In the genomic region with DNA sequence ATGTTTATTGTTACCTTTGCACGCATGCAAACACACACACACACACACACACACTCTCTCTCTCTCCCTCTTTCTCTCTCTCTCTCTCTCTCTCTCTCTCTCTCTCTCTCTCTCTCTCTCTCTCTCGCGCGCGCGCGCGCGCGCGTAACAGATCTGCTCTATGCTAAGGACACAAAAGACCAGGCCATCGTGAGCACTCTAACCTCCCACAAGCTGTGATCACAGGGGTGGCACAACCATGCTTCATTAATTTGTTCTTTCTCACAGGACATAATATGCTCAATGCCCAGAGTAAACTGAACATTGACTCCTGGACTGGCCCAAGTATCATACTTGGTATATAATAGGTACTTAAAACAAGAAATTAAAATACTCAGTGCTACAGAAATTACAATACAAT, we compare ENCODE assay signal across 9 mouse cellular contexts. TPM values are rescaled to one million over a fixed set of nuclear protein-coding genes. Genes with fewer than 3 reads are reported as not detected.
A peak's percentile ranks its signal among the peaks of the same experiment; 100 is the strongest.
DNase-seq lines count a peak whose midpoint lies in the region; ATAC-seq and TF ChIP-seq lines count a peak whose summit lies in the region.
"Had no signal": no experiment of that assay in that cellular context is flagged by ENCODE, and none has a peak within 500 bp of the region (broad histone marks: within the 10 kb centered on the region; RNA-seq: fewer than 3 reads in every experiment).

No protein-coding gene starts in this region.

- H3K27me3 ChIP-seq in erythroblast, embryonic 14.5 days (ENCODE audit: control insufficient read depth), result no peaks in the 10 kb centered on the region
- no peaks in the 10 kb centered on the region for H3K27me3 ChIP-seq in forebrain, postnatal 0 days (ENCODE audit: insufficient read depth, low read length)
- H3K27me3 ChIP-seq in midbrain, embryonic 16.5 days (ENCODE audit: control insufficient read depth, insufficient read depth, low read depth, low read length), result no peaks in the 10 kb centered on the region

- peaks cover 48% of the 10 kb centered on the region for H3K36me3 ChIP-seq in erythroblast, embryonic 14.5 days (ENCODE audit: control insufficient read depth)
- peaks cover 21% of the 10 kb centered on the region for H3K36me3 ChIP-seq in forebrain, postnatal 0 days (ENCODE audit: insufficient read depth)
- peaks cover 7% of the 10 kb centered on the region for H3K36me3 ChIP-seq in midbrain, embryonic 16.5 days (ENCODE audit: control insufficient read depth, insufficient read depth, low read length)

- 0 out of 2 replicates have a peak overlapping the region, but pooled peaks have one; percentile 8 for H3K4me2 ChIP-seq in forebrain, postnatal 0 days (ENCODE audit: low read depth)
- peak overlapping the region; percentile 7; the same call in 1 of the 2 replicates for H3K4me2 ChIP-seq in midbrain, embryonic 16.5 days (ENCODE audit: low read length)

- 11% methylated on average over 11 of the region's 12 CpGs for WGBS in forebrain, postnatal 0 days
- WGBS in midbrain, embryonic 16.5 days, result 12% methylated on average over 11 of the region's 12 CpGs

- peak overlapping the region; percentile 24 for H3K4me3 ChIP-seq in erythroblast, embryonic 14.5 days (replicated peaks)
- H3K4me3 ChIP-seq in layer of hippocampus, adult 2 months, result peak overlapping the region; percentile 70
- H3K4me3 ChIP-seq in forebrain, postnatal 0 days (ENCODE audit: low read depth, low read length), result no peak overlapping the region
- no peak overlapping the region for H3K4me3 ChIP-seq in midbrain, embryonic 16.5 days (ENCODE audit: low read depth, low read length)

- no peak for TF ChIP-seq CTCF in layer of hippocampus, adult 2 months (conservative IDR thresholded peaks at IDR 0.05)
- no peak for TF ChIP-seq CTCF in forebrain, postnatal 0 days (IDR thresholded peaks at IDR 0.05; ENCODE audit: low read depth)

- H3K9me3 ChIP-seq in erythroblast, embryonic 14.5 days (ENCODE audit: control insufficient read depth, low read length), result no peaks in the 10 kb centered on the region
- no peaks in the 10 kb centered on the region for H3K9me3 ChIP-seq in forebrain, postnatal 0 days (ENCODE audit: low read length)
- H3K9me3 ChIP-seq in midbrain, embryonic 16.5 days (replicated peaks; ENCODE audit: control insufficient read depth, low read length, poor library complexity, severe bottlenecking), result no peaks in the 10 kb centered on the region

- no peak for DNase-seq in layer of hippocampus, adult 2 months (ENCODE audit: low spot score in 2 of 2)
- DNase-seq in layer of hippocampus, adult 9-11 months, result no peak
- no peak for DNase-seq in forebrain, postnatal 0 days
- DNase-seq in left cerebral cortex, postnatal 10 days (ENCODE audit: extremely low spot score in 1 of 2, low spot score in 2 of 2), result no peak
- no peak for DNase-seq in right cerebral cortex, postnatal 14 days
- DNase-seq: lung, embryonic 14.5 days had no signal

- no peak overlapping the region for H3K9ac ChIP-seq in forebrain, postnatal 0 days
- H3K9ac ChIP-seq in midbrain, embryonic 16.5 days (ENCODE audit: low read depth, low read length), result no peak overlapping the region

- no peak for ATAC-seq in erythroblast, adult 5-6 weeks (replicated peaks; ENCODE audit: low FRiP score, poor library complexity, severe bottlenecking)
- no peak for ATAC-seq in forebrain, postnatal 0 days
- ATAC-seq in midbrain, embryonic 16.5 days, result no peak

- intact Hi-C loops in left cerebral cortex, postnatal 10 days (cut with DNase I), result no loop called here

- peak overlapping the region; percentile 72; the same call in 1 of the 2 replicates for H3K27ac ChIP-seq in layer of hippocampus, adult 2 months
- H3K27ac ChIP-seq in forebrain, postnatal 0 days (ENCODE audit: low read depth, low read length), result no peak overlapping the region
- H3K27ac ChIP-seq in midbrain, embryonic 16.5 days (ENCODE audit: low read length), result no peak overlapping the region

- peaks cover 46% of the 10 kb centered on the region for H3K4me1 ChIP-seq in erythroblast, embryonic 14.5 days (ENCODE audit: control insufficient read depth)
- peaks cover 6% of the 10 kb centered on the region; the same call in 1 of the 2 replicates for H3K4me1 ChIP-seq in forebrain, postnatal 0 days (ENCODE audit: insufficient read depth)
- H3K4me1 ChIP-seq in midbrain, embryonic 16.5 days (ENCODE audit: control insufficient read depth, insufficient read depth, low read length), result peaks cover 35% of the 10 kb centered on the region

RNA-seq across cellular contexts. Expression of a gene that starts 37.0 kb away (rescaled TPM):
- 0.09 and 0.25 TPM in 2 replicates for polyA plus RNA-seq in erythroblast, embryonic 14.5 days (2012)
- 52.5 and 54.4 TPM in 2 replicates for total RNA-seq in erythroblast, adult 5-6 weeks (2015; ENCODE audit: low replicate concordance)
- total RNA-seq in erythroblast, adult 5-6 weeks (2017; ENCODE audit: low replicate concordance), result 54.3 and 70.1 TPM in 2 replicates
- total RNA-seq in layer of hippocampus, adult 2 months (2021), result 10 to 100 TPM; 61.7 to 68.5 TPM
- total RNA-seq in forebrain, postnatal 0 days (2014; rRNA removed), result 70.6 and 73.5 TPM in 2 replicates
- 15.1 and 16.2 TPM in 2 replicates for polyA plus RNA-seq in forebrain, postnatal 0 days (2015; fragmentation: Nextera tagmentation; extraction: Ambion mirVana)
- polyA plus RNA-seq in midbrain, embryonic 16.5 days (2015; fragmentation: Nextera tagmentation; extraction: Ambion mirVana), result 40.8 and 45.2 TPM in 2 replicates
- total RNA-seq in left cerebral cortex, postnatal 10 days (2021), result 10 to 100 TPM; 66.4 to 66.9 TPM

Comparison
In these comparisons a context has a peak if more than half of its experiments do, and no peak if none do; other contexts are left out.
1. H3K4me3 ChIP-seq: peak in erythroblast, embryonic 14.5 days (single experiment) and layer of hippocampus, adult 2 months (single experiment); none in forebrain, postnatal 0 days (single experiment) and midbrain, embryonic 16.5 days (single experiment).